Comparison of ENCODE assay signal across 8 mouse cellular contexts in genomic region chr15:12367306-12368080, GRCm38 (mm10). TPM values are rescaled to one million over a fixed set of nuclear protein-coding genes. Genes with fewer than 3 reads are reported as not detected.
DNase-seq lines count a peak whose midpoint lies in the region; ATAC-seq and TF ChIP-seq lines count a peak whose summit lies in the region.
"Had no signal": no experiment of that assay in that cellular context is flagged by ENCODE, and none has a peak within 500 bp of the region (broad histone marks: within the 10 kb centered on the region; RNA-seq: fewer than 3 reads in every experiment).

No protein-coding gene starts in this region.

- H3K36me3 ChIP-seq in G1E (replicated peaks), result peaks cover 25% of the 10 kb centered on the region
- H3K36me3 ChIP-seq in lung, embryonic 15.5 days, result no peaks in the 10 kb centered on the region
- H3K36me3 ChIP-seq: neural tube, embryonic 12.5 days had no signal

- H3K27ac ChIP-seq in bone marrow, adult 2 months (ENCODE audit: control insufficient read depth, insufficient read depth, low read depth, low read length, poor library complexity), result peak overlapping the region; percentile 12; the same call in 1 of the 2 replicates
- no peak overlapping the region for H3K27ac ChIP-seq in lung, embryonic 15.5 days
- H3K27ac ChIP-seq: neural tube, embryonic 12.5 days had no signal

- peak overlapping the region; percentile 9; the same call in 1 of the 2 replicates for H3K4me2 ChIP-seq in lung, embryonic 15.5 days
- H3K4me2 ChIP-seq: neural tube, embryonic 12.5 days had no signal

- H3K9ac ChIP-seq in lung, embryonic 15.5 days, result no peak overlapping the region
- H3K9ac ChIP-seq: neural tube, embryonic 12.5 days had no signal

- no peaks in the 10 kb centered on the region for H3K9me3 ChIP-seq in G1E (replicated peaks)
- H3K9me3 ChIP-seq in lung, embryonic 15.5 days, result no peaks in the 10 kb centered on the region
- H3K9me3 ChIP-seq: neural tube, embryonic 12.5 days had no signal

- ATAC-seq in G1E (ENCODE audit: extremely low read depth, insufficient number of reproducible peaks, low FRiP score, poor library complexity, severe bottlenecking), result peak; percentile 91
- ATAC-seq in lung, embryonic 15.5 days (ENCODE audit: borderline replicate concordance, extremely low read depth, low FRiP score, low TSS enrichment), result no peak

- DNase-seq in G1E (ENCODE audit: low spot score), result peak; percentile 97
- DNase-seq in heart, postnatal 36 days, result peak; percentile 45 to 49
- DNase-seq in urinary bladder, postnatal 36 days (ENCODE audit: low spot score in 2 of 2), result no peak
- no peak for DNase-seq in urinary bladder, postnatal 10 days (ENCODE audit: low spot score)
- no peak for DNase-seq in MN1 (ENCODE audit: low spot score)

- intact Hi-C loops in heart, postnatal 36 days (cut with DNase I), result no loop called here

- TF ChIP-seq POLR2A in bone marrow, adult 2 months (IDR thresholded peaks at IDR 0.05; ENCODE audit: borderline replicate concordance, control insufficient read depth, low read depth, low read length), result no peak

- TF ChIP-seq CTCF in G1E (IDR thresholded peaks at IDR 0.05; ENCODE audit: low read depth, low read length), result no peak
- no peak for TF ChIP-seq CTCF in bone marrow, adult 2 months (IDR thresholded peaks at IDR 0.05; ENCODE audit: control insufficient read depth, insufficient read depth, low read length)

- no peaks in the 10 kb centered on the region for H3K27me3 ChIP-seq in G1E (ENCODE audit: insufficient read depth, low read length)
- H3K27me3 ChIP-seq in lung, embryonic 15.5 days, result no peaks in the 10 kb centered on the region
- H3K27me3 ChIP-seq: neural tube, embryonic 12.5 days had no signal

- H3K4me1 ChIP-seq in G1E (ENCODE audit: insufficient read depth, low read depth, low read length), result peaks cover 82% of the 10 kb centered on the region
- H3K4me1 ChIP-seq in bone marrow, adult 2 months (ENCODE audit: control insufficient read depth, insufficient read depth, low read length), result peaks cover 2% of the 10 kb centered on the region; the same call in 1 of the 2 replicates
- peaks cover 22% of the 10 kb centered on the region for H3K4me1 ChIP-seq in lung, embryonic 15.5 days

- 44% methylated on average over 13 of the region's 13 CpGs for WGBS in bone marrow, adult 2 months
- 37% methylated on average over 13 of the region's 13 CpGs for WGBS in lung, embryonic 15.5 days

- peak overlapping the region; percentile 69 for H3K4me3 ChIP-seq in G1E (ENCODE audit: low read depth, low read length)
- H3K4me3 ChIP-seq in bone marrow, adult 2 months (replicated peaks; ENCODE audit: control insufficient read depth, low read depth, low read length), result no peak overlapping the region
- no peak overlapping the region for H3K4me3 ChIP-seq in lung, embryonic 15.5 days
- H3K4me3 ChIP-seq: neural tube, embryonic 12.5 days had no signal

RNA-seq across cellular contexts. Expression of gene 1810049J17Rik, which starts 45.8 kb away (rescaled TPM):
- total RNA-seq in G1E (2014; fragmentation: Nextera tagmentation), result not detected in 2 replicates
- total RNA-seq in G1E (2017), result 0.38 TPM in 1 of 2 replicates, not detected in the other
- 0.36 and 0.52 TPM in 2 replicates for polyA plus RNA-seq in G1E (2012)
- polyA plus RNA-seq in bone marrow, adult 2 months (2011; ENCODE audit: insufficient read depth, insufficient read length, low replicate concordance, missing spikeins), result not detected in 2 replicates
- total RNA-seq in heart, postnatal 36 days (2021), result 1 to 10 TPM in 1 of 2 experiments, under 1 TPM in 1; 0.65 to 1.2 TPM
- polyA plus RNA-seq in lung, embryonic 15.5 days (2015; fragmentation: Nextera tagmentation; extraction: Ambion mirVana), result 0.99 and 1.4 TPM in 2 replicates

RNA-seq across cellular contexts. Expression of gene Golph3, which starts 46.2 kb away (rescaled TPM):
- total RNA-seq in G1E (2014; fragmentation: Nextera tagmentation) (411 and 482 TPM in 2 replicates), G1E (2017) (299 and 319 TPM in 2 replicates)
- 739 and 1,035 TPM in 2 replicates for polyA plus RNA-seq in G1E (2012)
- 27.1 and 30.1 TPM in 2 replicates for polyA plus RNA-seq in bone marrow, adult 2 months (2011; ENCODE audit: insufficient read depth, insufficient read length, low replicate concordance, missing spikeins)
- total RNA-seq in heart, postnatal 36 days (2021), result 10 to 100 TPM; 81.7 to 83.7 TPM
- polyA plus RNA-seq in lung, embryonic 15.5 days (2015; fragmentation: Nextera tagmentation; extraction: Ambion mirVana), result 76.2 and 83.2 TPM in 2 replicates

Comparison
In these comparisons a context has a peak if more than half of its experiments do, and no peak if none do; other contexts are left out.
1. DNase-seq: peak in G1E (single experiment) and heart, postnatal 36 days (2 of 2); none in urinary bladder, postnatal 36 days (0 of 2), urinary bladder, postnatal 10 days (single experiment) and MN1 (single experiment).